Mouse (Mus musculus): ENCODE results near the gene Chit1. TPM values are rescaled to one million over a fixed set of nuclear protein-coding genes. Genes with fewer than 3 reads are reported as not detected.

The Chit1 gene
- polyA plus RNA-seq, 1 experiment from 2014 or later, result not detected

- Histone ChIP-seq H3K4me1 (replicated peaks; ENCODE audit: control insufficient read depth, insufficient read depth, low read length) (no peaks in the 10 kb centered on the region), H3K27ac (ENCODE audit: low read depth, low read length) (no peak overlapping the region), H3K27me3 (ENCODE audit: control insufficient read depth, insufficient read depth, low read length) (no peaks in the 10 kb centered on the region), H3K9me3 (ENCODE audit: control insufficient read depth, low read length) (no peaks in the 10 kb centered on the region), H3K9ac (ENCODE audit: low read depth, low read length) (no peak overlapping the region), H3K4me2 (replicated peaks; ENCODE audit: low read depth, low read length) (no peak overlapping the region), H3K36me3 (ENCODE audit: control insufficient read depth, insufficient read depth, low read length) (no peaks in the 10 kb centered on the region), H3K4me3 (ENCODE audit: low read depth, low read length) (no peak overlapping the region)
- WGBS, result 75% methylated on average over 3 of the region's 3 CpGs
- DNase-seq (ENCODE audit: low spot score) (no peak), ATAC-seq (ENCODE audit: low FRiP score) (no peak)
Observed at GRCm38 (mm10) chr1:134195571-134195970, 84.5 kb downstream of the Chit1 start.

- WGBS, result 57% methylated on average over 4 of the region's 4 CpGs
- no peak for ATAC-seq (ENCODE audit: low FRiP score)
- Histone ChIP-seq H3K4me2 (replicated peaks; ENCODE audit: low read depth, low read length) (no peak overlapping the region), H3K9me3 (ENCODE audit: control insufficient read depth, low read length) (no peaks in the 10 kb centered on the region), H3K27ac (ENCODE audit: low read depth, low read length) (no peak overlapping the region), H3K27me3 (ENCODE audit: control insufficient read depth, insufficient read depth, low read length) (no peaks in the 10 kb centered on the region), H3K4me1 (replicated peaks; ENCODE audit: control insufficient read depth, insufficient read depth, low read length) (no peaks in the 10 kb centered on the region), H3K9ac (ENCODE audit: low read depth, low read length) (no peak overlapping the region), H3K36me3 (ENCODE audit: control insufficient read depth, insufficient read depth, low read length) (no peaks in the 10 kb centered on the region), H3K4me3 (ENCODE audit: low read depth, low read length) (no peak overlapping the region)
- no peak for DNase-seq (ENCODE audit: low spot score)
Observed at GRCm38 (mm10) chr1:134195979-134196378, 84.9 kb downstream of the Chit1 start.

GRCm38 (mm10) chr1:134196386-134196785 is 85.3 kb downstream of the Chit1 start:
- WGBS, result 69% methylated on average over 4 of the region's 4 CpGs
- no peaks in the 10 kb centered on the region for H3K36me3 ChIP-seq (ENCODE audit: control insufficient read depth, insufficient read depth, low read length)
- H3K4me1 ChIP-seq (replicated peaks; ENCODE audit: control insufficient read depth, insufficient read depth, low read length), result no peaks in the 10 kb centered on the region
- DNase-seq (ENCODE audit: low spot score) (peak; percentile 38), ATAC-seq (ENCODE audit: low FRiP score) (no peak)
- H3K27me3 ChIP-seq (ENCODE audit: control insufficient read depth, insufficient read depth, low read length), result no peaks in the 10 kb centered on the region
- H3K9me3 ChIP-seq (ENCODE audit: control insufficient read depth, low read length), result no peaks in the 10 kb centered on the region
- no peak overlapping the region for H3K9ac ChIP-seq (ENCODE audit: low read depth, low read length)
- no peak overlapping the region for H3K27ac ChIP-seq (ENCODE audit: low read depth, low read length)
- H3K4me3 ChIP-seq (ENCODE audit: low read depth, low read length), result no peak overlapping the region
- no peak overlapping the region for H3K4me2 ChIP-seq (replicated peaks; ENCODE audit: low read depth, low read length)

- no peak for ATAC-seq (ENCODE audit: low FRiP score)
- Histone ChIP-seq H3K9me3 (ENCODE audit: control insufficient read depth, low read length) (no peaks in the 10 kb centered on the region), H3K4me3 (ENCODE audit: low read depth, low read length) (no peak overlapping the region), H3K4me1 (replicated peaks; ENCODE audit: control insufficient read depth, insufficient read depth, low read length) (no peaks in the 10 kb centered on the region), H3K9ac (ENCODE audit: low read depth, low read length) (no peak overlapping the region), H3K36me3 (ENCODE audit: control insufficient read depth, insufficient read depth, low read length) (no peaks in the 10 kb centered on the region), H3K27ac (ENCODE audit: low read depth, low read length) (no peak overlapping the region), H3K4me2 (replicated peaks; ENCODE audit: low read depth, low read length) (no peak overlapping the region), H3K27me3 (ENCODE audit: control insufficient read depth, insufficient read depth, low read length) (no peaks in the 10 kb centered on the region)
- no peak for DNase-seq (ENCODE audit: low spot score)
- 83% methylated on average over 15 of the region's 15 CpGs for WGBS
Observed at GRCm38 (mm10) chr1:134197325-134197982, 86.4 kb downstream of the Chit1 start.

- Histone ChIP-seq H3K4me1 (replicated peaks; ENCODE audit: control insufficient read depth, insufficient read depth, low read length) (no peaks in the 10 kb centered on the region), H3K9me3 (ENCODE audit: control insufficient read depth, low read length) (no peaks in the 10 kb centered on the region), H3K9ac (ENCODE audit: low read depth, low read length) (no peak overlapping the region), H3K27me3 (ENCODE audit: control insufficient read depth, insufficient read depth, low read length) (no peaks in the 10 kb centered on the region), H3K4me3 (ENCODE audit: low read depth, low read length) (no peak overlapping the region), H3K36me3 (ENCODE audit: control insufficient read depth, insufficient read depth, low read length) (no peaks in the 10 kb centered on the region), H3K27ac (ENCODE audit: low read depth, low read length) (no peak overlapping the region), H3K4me2 (replicated peaks; ENCODE audit: low read depth, low read length) (no peak overlapping the region)
- DNase-seq (ENCODE audit: low spot score) (no peak), ATAC-seq (ENCODE audit: low FRiP score) (no peak)
- WGBS, result 90% methylated on average over 12 of the region's 12 CpGs
Observed at GRCm38 (mm10) chr1:134198197-134198995, 87.4 kb downstream of the Chit1 start.

GRCm38 (mm10) chr1:134200481-134200880 is 89.4 kb downstream of the Chit1 start:
- 75% methylated on average over 2 of the region's 2 CpGs for WGBS
- Histone ChIP-seq H3K9ac (ENCODE audit: low read depth, low read length) (no peak overlapping the region), H3K4me1 (replicated peaks; ENCODE audit: control insufficient read depth, insufficient read depth, low read length) (no peaks in the 10 kb centered on the region), H3K36me3 (ENCODE audit: control insufficient read depth, insufficient read depth, low read length) (no peaks in the 10 kb centered on the region), H3K27me3 (ENCODE audit: control insufficient read depth, insufficient read depth, low read length) (no peaks in the 10 kb centered on the region), H3K27ac (ENCODE audit: low read depth, low read length) (no peak overlapping the region), H3K9me3 (ENCODE audit: control insufficient read depth, low read length) (no peaks in the 10 kb centered on the region), H3K4me2 (replicated peaks; ENCODE audit: low read depth, low read length) (no peak overlapping the region), H3K4me3 (ENCODE audit: low read depth, low read length) (no peak overlapping the region)
- no peak for DNase-seq (ENCODE audit: low spot score)
- ATAC-seq (ENCODE audit: low FRiP score), result no peak

Other genes starting within 250 kb of the Chit1 start
- gene Optc, start 203.2 kb upstream of the Chit1 start, polyA plus RNA-seq (2014; fragmentation: Nextera tagmentation; extraction: Ambion mirVana), result 2.4 and 3.0 TPM in 2 replicates
- gene Prelp, start 189.8 kb upstream of the Chit1 start, polyA plus RNA-seq (2014; fragmentation: Nextera tagmentation; extraction: Ambion mirVana), result 3.2 and 3.3 TPM in 2 replicates
- 7.0 and 10.1 TPM in 2 replicates for gene Fmod, start 74.0 kb upstream of the Chit1 start, polyA plus RNA-seq (2014; fragmentation: Nextera tagmentation; extraction: Ambion mirVana)
- 107 and 108 TPM in 2 replicates for gene Btg2, start 32.1 kb upstream of the Chit1 start, polyA plus RNA-seq (2014; fragmentation: Nextera tagmentation; extraction: Ambion mirVana)
- 1.1 and 2.0 TPM in 2 replicates for gene Chil1, start 70.9 kb downstream of the Chit1 start, polyA plus RNA-seq (2014; fragmentation: Nextera tagmentation; extraction: Ambion mirVana)
- 1.4 and 3.7 TPM in 2 replicates for gene Mybph, start 82.2 kb downstream of the Chit1 start, polyA plus RNA-seq (2014; fragmentation: Nextera tagmentation; extraction: Ambion mirVana)
- 0.24 and 0.25 TPM in 2 replicates for gene Adora1, start 124.2 kb downstream of the Chit1 start, polyA plus RNA-seq (2014; fragmentation: Nextera tagmentation; extraction: Ambion mirVana)
- gene Myog, start 178.7 kb downstream of the Chit1 start, polyA plus RNA-seq (2014; fragmentation: Nextera tagmentation; extraction: Ambion mirVana), result 5.5 and 12.2 TPM in 2 replicates
- 1.9 and 2.1 TPM in 2 replicates for gene Ppfia4, start 221.7 kb downstream of the Chit1 start, polyA plus RNA-seq (2014; fragmentation: Nextera tagmentation; extraction: Ambion mirVana)